Mouse (Mus musculus) layer of hippocampus, postnatal 10 days (tissue): Measurements from ENCODE around the gene Hoxb1. TPM values are rescaled to one million over a fixed set of nuclear protein-coding genes. Genes with fewer than 3 reads are reported as not detected.

Experiments used
- DNase-seq, 2 experiments: peaks; one replicate each; pipeline ENCODE4 v3.0.0; 2021; ENCODE audit warnings: low spot score in 2 of 2
- long read RNA-seq: library from polyadenylated mRNA; stranded (forward); transcript quantifications from one replicate; pipeline ENCODE4 v2.0.0, GENCODE M21; 2023
- total RNA-seq, 2 experiments: library from RNA; stranded (reverse); gene quantifications; 2 replicates each; pipeline ENCODE4 v1.2.3; 2021

Hoxb1 gene
- not detected for total RNA-seq
- long read RNA-seq: 0 reads

- no peak for DNase-seq
Observed at GRCm38 (mm10) chr11:96365441-96366091, at the start of gene Hoxb1. Gene Hoxb1, plus strand, starts transcription at chr11:96365752.

DNA sequence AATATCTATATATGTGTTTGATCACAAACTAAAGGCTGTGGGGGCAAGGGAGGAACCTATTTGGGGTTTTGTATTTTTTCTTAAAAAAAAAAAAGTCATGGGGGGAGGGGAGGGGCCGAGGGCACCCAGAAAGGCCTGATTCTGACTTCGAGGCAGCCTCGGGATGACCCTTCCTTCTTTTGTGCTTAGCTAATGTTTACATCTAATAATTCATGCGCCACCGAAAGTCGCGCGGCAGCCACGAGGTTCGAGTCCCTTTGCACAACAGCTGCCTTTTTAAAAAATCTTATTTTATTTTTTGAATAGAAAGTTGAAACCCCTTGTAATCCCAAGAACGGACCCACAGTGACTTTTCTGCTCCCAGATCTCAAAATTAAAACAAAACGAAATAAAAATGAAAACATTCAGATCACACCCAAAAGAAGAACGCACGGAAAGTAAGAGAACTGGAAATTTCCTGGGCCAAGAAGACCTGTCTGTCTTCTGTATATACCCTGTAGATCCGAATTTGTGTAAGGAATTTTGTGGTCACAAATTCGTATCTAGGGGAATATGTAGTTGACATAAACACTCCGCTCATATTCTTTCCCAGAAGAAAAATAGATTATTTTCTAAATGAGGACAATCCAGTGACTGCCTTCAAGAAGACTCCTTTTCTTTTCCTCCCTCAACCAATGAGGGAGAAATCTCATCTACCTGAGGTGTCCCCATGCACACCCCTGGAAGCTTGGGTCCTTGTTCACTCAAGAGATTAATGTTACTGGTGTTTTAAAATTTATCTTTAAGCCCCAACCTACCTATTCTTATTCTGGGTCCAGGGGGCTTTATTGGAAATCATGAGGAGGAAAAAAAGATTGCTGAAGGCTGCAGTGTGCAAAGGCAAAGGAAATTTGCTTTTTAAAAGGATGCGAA is 48.6 kb upstream of the Hoxb1 start:
- no peak for DNase-seq

DNA sequence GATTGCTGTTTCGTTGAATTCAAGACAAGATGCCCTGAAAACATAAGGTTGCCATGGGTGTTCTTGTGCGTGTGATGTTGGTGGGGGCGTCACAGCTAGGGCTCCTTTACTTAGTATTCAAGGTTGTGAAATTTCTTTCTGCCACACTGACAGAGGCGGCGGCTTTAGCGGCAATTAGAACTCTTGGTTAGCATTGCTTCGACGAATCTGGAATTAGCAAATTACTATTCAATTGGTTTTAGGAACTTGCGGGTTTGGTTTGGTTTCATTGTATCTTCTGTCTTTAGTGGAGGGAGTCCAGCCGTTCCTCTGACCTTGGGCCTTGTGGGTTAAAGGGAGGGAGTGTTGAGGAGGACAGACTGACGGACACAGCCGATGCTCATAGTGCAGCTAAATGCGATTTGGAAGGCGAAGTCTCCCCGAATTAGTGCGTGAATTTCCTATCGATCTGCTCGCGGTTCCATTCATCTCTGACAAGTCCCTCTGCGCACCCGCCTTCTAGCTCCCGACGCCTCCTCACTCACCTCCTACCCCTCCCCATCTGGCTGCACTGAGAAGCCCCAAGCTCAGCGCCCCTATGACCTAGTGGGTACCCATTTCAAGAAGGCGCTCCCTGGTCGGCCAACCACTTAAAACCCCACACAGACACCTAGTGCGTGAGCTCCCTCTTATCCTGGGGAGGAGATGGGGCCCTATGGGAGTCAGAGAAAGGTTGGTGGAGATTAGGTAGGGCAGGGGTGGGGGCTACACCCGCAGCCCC is 47.8 kb upstream of the Hoxb1 start, which contains the start of gene Hoxb4:
TSS of gene Hoxb4 (plus strand) at position 660 of the 760 bp plus-strand sequence.
- DNase-seq: no peak

DNA sequence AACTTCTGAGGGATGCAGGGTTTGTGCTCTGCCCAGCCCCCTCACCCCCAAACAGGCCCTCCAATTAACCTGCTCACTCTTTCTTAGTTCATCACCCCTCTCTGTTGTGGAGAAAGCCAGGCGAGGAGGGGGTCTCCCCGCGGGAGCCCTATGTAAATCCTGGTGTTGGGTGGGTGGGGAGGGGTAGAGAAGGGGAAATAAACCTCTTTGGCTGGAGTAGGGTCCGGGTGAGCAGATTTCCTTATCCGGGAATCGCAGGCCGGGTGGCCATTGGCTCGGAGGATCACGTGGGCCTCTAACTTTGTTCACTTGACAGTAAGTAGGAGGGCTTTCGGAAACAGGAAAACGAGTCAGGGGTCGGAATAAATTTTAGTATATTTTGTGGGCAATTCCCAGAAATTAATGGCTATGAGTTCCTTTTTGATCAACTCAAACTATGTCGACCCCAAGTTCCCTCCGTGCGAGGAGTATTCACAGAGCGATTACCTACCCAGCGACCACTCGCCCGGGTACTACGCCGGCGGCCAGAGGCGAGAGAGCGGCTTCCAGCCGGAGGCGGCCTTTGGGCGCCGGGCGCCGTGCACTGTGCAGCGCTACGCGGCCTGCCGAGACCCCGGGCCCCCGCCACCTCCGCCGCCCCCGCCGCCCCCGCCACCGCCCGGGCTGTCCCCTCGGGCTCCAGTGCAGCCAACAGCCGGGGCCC is 47.0 kb upstream of the Hoxb1 start:
- DNase-seq: no peak

DNA sequence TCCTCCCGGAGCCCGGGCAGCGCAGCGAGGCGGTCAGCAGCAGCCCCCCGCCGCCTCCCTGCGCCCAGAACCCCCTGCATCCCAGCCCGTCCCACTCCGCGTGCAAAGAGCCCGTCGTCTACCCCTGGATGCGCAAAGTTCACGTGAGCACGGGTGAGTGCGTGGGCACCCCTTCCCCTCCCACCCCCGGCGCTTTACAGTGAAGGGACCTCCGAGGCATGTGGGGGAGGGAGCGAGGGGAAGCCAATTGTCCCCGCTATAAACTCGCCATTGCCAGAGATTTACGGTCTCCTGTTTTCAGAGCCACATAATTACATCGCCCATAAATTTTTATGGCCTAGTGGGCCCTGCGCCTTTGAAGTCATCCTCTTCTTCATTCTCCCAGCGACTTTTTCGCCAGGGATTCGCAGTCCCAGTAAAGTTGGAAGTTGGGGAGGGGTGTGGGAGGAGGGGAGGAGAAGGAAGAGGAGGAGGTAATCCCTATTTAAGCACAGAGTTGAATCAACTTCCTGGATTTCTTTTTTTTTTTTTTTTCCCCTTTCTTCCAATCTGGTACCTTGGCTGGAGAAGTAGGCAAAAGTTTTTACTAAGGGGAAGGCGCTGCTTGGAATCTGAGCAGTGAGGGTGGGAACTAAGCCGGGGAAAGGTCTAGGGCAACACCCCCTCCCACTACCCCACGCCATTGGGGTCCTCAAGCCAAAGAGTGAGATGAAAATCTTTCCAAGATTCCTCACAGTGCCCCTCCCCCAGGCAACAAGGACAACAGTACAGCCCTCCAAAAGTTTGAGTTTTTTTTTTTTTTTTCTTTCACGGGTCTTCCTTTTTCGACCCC is 46.3 kb upstream of the Hoxb1 start:
- no peak for DNase-seq

DNA sequence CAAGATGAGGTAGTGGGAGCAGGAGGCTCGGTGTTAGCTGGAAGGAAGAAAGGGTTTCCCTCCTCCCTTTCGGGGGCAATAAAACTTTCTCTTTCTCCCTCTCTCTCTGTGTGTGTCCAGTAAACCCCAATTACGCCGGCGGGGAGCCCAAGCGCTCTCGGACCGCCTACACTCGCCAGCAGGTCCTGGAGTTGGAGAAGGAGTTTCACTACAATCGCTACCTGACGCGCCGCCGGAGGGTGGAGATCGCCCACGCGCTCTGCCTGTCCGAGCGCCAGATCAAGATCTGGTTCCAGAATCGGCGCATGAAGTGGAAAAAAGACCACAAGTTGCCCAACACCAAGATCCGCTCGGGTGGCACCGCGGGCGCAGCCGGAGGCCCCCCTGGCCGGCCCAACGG is 45.6 kb upstream of the Hoxb1 start:
- no peak for DNase-seq

DNA sequence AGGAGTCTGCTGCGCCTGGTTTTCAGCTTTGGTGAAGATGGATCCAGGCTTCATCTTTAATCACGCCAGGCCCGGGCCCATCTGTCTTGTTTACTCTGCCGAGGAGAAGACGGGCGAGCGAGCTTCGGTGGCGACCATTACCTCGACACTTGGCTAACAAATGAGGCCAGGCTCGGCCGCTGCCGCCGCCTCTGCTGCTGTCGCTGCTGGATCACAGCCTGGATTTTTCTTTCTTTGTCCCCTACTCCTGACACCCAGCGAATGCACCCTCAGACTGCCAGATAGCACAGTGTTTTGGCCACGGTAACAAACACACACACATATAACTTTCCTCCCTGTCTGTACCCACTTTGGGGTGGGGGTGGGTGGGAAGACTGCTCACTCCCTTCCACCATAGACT is 44.9 kb upstream of the Hoxb1 start:
- DNase-seq: no peak

DNA sequence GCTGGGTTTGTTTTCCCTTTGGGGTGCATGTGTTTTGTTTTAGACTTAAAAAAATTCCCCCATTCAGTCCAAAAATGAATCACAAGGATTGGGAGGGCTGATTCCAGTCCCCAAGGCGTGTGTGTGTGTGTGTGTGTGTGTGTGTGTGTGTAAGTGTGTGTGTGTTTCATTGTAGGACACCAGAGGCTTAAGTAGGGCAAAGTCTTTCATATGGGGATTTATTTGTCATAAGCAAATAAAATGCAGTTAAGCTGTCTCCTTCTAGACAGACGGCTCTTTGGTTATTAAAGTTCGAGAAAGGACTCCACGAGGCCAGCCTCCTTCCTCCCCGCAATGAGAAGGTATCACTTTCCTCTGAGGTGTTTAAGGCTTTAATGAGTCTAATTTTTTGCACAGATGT is 43.7 kb upstream of the Hoxb1 start:
- DNase-seq: no peak

- no peak for DNase-seq
Observed at GRCm38 (mm10) chr11:96322738-96323137, 42.8 kb upstream of the Hoxb1 start.

DNA sequence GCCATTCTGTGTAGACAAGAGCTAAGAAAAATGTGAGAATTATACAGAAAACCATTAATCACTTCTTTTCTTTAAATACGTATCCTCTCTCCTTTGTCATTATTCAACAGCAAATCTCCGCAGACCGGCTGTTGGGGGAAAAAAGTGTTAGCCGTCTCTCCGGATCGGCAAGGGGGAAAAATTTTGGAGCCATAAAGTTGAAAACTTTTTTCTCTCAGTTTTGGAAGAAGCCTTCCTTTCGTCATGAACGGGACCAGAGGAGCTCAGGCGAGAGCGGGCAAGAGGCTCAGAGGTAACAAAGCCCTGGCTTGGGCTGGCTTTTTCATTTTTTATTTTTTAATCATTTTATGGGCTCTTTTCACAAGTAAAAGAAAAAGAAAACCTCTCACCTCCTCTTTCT is 42.4 kb upstream of the Hoxb1 start, which contains the start of gene Hoxb3:
TSS of gene Hoxb3 (plus strand) at position 173 of the 400 bp plus-strand sequence.
- no peak for DNase-seq

DNA sequence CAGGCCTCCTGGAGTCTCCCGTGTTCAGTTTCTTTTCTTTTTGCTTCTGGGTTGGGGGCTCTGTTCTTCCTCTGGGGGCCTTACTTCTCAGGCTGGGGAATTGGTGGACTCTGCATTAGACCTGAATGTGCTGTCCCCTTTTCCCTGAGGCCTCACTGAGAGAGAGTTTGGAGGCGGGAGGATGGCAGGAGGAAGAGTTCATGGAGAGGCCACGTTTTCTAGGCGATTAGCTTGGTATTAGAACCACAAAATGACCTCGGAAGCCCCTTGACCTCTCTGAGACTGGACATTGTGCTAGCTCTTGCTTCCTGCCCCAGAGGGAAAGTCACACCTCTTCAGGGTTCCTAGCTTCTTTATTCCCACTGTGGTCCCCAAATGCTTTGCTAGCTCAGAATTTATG is 41.4 kb upstream of the Hoxb1 start:
- no peak for DNase-seq

- no peak for DNase-seq
Observed at GRCm38 (mm10) chr11:96324965-96325364, 40.6 kb upstream of the Hoxb1 start.

DNA sequence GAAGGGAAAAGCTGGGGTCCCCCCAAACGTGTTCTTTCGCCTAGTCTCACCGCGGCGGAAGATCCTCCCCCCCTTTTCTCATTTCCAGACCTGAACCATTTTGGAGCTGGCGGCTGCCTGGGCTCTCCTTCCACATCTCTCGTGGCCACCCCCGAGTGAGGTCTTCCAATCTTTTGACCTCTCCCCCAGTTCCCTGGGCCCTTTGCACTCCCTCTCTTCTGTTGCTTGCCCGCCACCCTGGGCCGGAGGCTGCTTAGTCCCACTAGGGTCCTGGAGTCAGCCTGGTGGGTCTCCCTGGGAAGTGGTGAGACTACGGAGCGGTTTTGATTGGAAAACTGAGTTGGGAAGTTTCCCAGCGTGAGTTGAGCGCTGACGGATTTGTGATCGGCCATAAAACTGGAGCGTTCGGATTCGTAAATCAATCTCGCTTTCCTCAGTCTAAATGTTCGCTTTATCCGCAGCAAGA is 39.8 kb upstream of the Hoxb1 start:
- DNase-seq: no peak

- no peak for DNase-seq
Observed at GRCm38 (mm10) chr11:96326705-96327104, 38.8 kb upstream of the Hoxb1 start.

GRCm38 (mm10) chr11:96327122-96327521 is 38.4 kb upstream of the Hoxb1 start:
- no peak for DNase-seq

DNA sequence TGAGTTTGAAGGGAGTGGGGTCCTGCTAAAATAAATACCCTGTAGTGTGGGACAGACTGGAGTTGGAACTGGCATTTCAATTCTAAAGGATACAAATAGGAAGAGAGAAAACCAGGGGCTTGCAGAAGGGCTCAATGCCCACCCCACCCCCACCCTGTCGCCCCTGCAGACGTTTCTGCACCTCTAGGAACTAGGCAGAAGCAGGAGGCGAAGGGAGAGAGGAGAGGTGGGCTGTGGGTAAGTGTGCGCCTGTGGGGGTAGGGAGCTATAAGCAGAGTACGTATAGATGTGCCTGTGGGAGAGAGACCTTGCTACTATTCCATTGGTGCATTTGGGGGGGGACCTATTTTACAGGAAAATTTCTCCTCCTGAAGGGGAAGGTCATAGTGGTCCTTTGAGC is 37.8 kb upstream of the Hoxb1 start:
- DNase-seq: no peak

- no peak for DNase-seq
Observed at GRCm38 (mm10) chr11:96328605-96329004, 36.9 kb upstream of the Hoxb1 start.

GRCm38 (mm10) chr11:96332105-96332504 is 33.4 kb upstream of the Hoxb1 start:
- no peak for DNase-seq

GRCm38 (mm10) chr11:96332618-96333032 is 32.9 kb upstream of the Hoxb1 start:
- no peak for DNase-seq
